Mouse (Mus musculus) liver, embryonic 16.5 days (tissue): ENCODE results near the gene Akap17b. TPM values are rescaled to one million over a fixed set of nuclear protein-coding genes. Genes with fewer than 3 reads are reported as not detected.
A peak's percentile ranks its signal among the peaks of the same experiment; 100 is the strongest.

Experiments
- ATAC-seq: fragments of 200-750 bp; cut with Nextera tagmentation; 2 replicates; pipeline ENCODE4 v1.8.0; 2017; ENCODE audit warnings: low read depth, mild to moderate bottlenecking, moderate number of reproducible peaks, moderate library complexity
- H3K27ac ChIP-seq: fragments of 300-500 bp; sonication (generic); 2 replicates; pipeline ENCODE4 v1.5.1; 2014; ENCODE audit warnings: mild to moderate bottlenecking, low read length
- H3K27me3 ChIP-seq: fragments of 300-500 bp; sonication (generic); 2 replicates; pipeline ENCODE4 v1.6.1; 2014; ENCODE audit warnings: low read depth, low read length, mixed read lengths; ENCODE audit not compliant: control insufficient read depth, insufficient read depth
- H3K36me3 ChIP-seq: fragments of 300-500 bp; sonication (generic); 2 replicates; pipeline ENCODE4 v1.6.1; 2014; ENCODE audit warnings: mild to moderate bottlenecking; ENCODE audit not compliant: control insufficient read depth, insufficient read depth
- H3K4me1 ChIP-seq: fragments of 300-500 bp; sonication (generic); 2 replicates; pipeline ENCODE4 v1.6.1; 2014; ENCODE audit warnings: low read depth, low read length, mixed read lengths; ENCODE audit not compliant: control insufficient read depth
- H3K4me2 ChIP-seq: fragments of 300-500 bp; sonication (generic); 2 replicates; pipeline ENCODE4 v1.6.1; 2014; ENCODE audit warnings: low read depth, low read length, mixed read lengths
- H3K4me3 ChIP-seq: fragments of 300-500 bp; sonication (generic); 2 replicates; pipeline ENCODE4 v1.5.1; 2014; ENCODE audit warnings: low read depth, mild to moderate bottlenecking, low read length
- H3K9ac ChIP-seq: fragments of 300-500 bp; sonication (generic); 2 replicates; pipeline ENCODE4 v1.6.1; 2014; ENCODE audit warnings: low read depth, low read length
- H3K9me3 ChIP-seq: fragments of 300-500 bp; sonication (generic); replicated peaks from 2 replicates; pipeline ENCODE4 v1.6.1; 2016; ENCODE audit warnings: low read length; ENCODE audit not compliant: control insufficient read depth
- WGBS: fragments of 180-500 bp; shearing (Covaris S2); extraction: QIAGEN DNeasy Blood & Tissue Kit; methylation state at CpG from one replicate; pipeline ENCODE4 v1.1.7; 2014; ENCODE audit not compliant: insufficient replicate concordance; 5-methylcytosine and 5-hydroxymethylcytosine counted together
- polyA plus RNA-seq: library from polyadenylated mRNA; unstranded; fragments of >200 nt; fragmentation: Nextera tagmentation; extraction: Ambion mirVana; gene quantifications from 2 replicates; pipeline ENCODE4 v1.2.1, GENCODE M21; 2015

Gene Akap17b
- polyA plus RNA-seq: 0.51 and 0.62 TPM in 2 replicates

GRCm38 (mm10) chrX:36644657-36645551 is at the start of gene Akap17b:
TSS of gene Akap17b (minus strand) at chrX:36645395.
- no peaks in the 10 kb centered on the region for H3K4me1 ChIP-seq
- H3K9me3 ChIP-seq: no peaks in the 10 kb centered on the region
- WGBS: 18% methylated on average over 52 of the region's 60 CpGs
- H3K27me3 ChIP-seq: no peaks in the 10 kb centered on the region
- no peaks in the 10 kb centered on the region for H3K36me3 ChIP-seq
- ATAC-seq: peak; percentile 93
- H3K27ac ChIP-seq: no peak within 1 kb of the TSS; the same call in 1 of the 2 replicates
- peak within 1 kb of the TSS; percentile 67 for H3K4me3 ChIP-seq
- H3K9ac ChIP-seq: peak within 1 kb of the TSS; percentile 61
- H3K4me2 ChIP-seq: peak within 1 kb of the TSS; percentile 70

GRCm38 (mm10) chrX:36691365-36691764 is 46.2 kb upstream of the Akap17b start:
- Histone ChIP-seq H3K4me2 (no peak overlapping the region), H3K36me3 (no peaks in the 10 kb centered on the region), H3K27ac (no peak overlapping the region), H3K4me1 (no peaks in the 10 kb centered on the region), H3K27me3 (no peaks in the 10 kb centered on the region), H3K9me3 (no peaks in the 10 kb centered on the region), H3K9ac (no peak overlapping the region), H3K4me3 (no peak overlapping the region)
- WGBS: 43% methylated on average over 5 of the region's 5 CpGs
- no peak for ATAC-seq

GRCm38 (mm10) chrX:36689655-36690054 is 44.5 kb upstream of the Akap17b start:
- no peaks in the 10 kb centered on the region for H3K9me3 ChIP-seq
- H3K4me3 ChIP-seq: no peak overlapping the region
- no peak overlapping the region for H3K27ac ChIP-seq
- no peaks in the 10 kb centered on the region for H3K36me3 ChIP-seq
- no peak overlapping the region for H3K4me2 ChIP-seq
- H3K27me3 ChIP-seq: no peaks in the 10 kb centered on the region
- ATAC-seq: no peak
- H3K9ac ChIP-seq: no peak overlapping the region
- no peaks in the 10 kb centered on the region for H3K4me1 ChIP-seq

DNA sequence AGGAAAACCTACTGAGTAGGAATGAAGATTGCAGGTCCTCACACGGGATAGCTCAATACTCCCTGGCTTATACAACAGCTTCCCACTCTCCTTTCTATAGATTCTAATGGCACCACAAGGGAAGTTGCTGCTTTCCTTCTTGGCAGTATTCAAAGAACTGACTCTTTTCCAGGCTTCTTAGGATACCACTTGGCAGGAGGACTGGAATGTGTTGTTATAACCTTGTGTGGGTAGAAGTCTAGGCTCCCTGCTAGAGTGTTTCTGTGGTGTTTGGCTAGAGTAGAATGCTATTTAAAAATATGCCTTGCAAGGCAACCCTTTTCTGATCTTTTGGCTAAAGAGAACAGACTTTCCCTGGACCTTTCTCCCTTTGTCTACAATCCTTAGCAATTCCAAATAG is 31.6 kb upstream of the Akap17b start:
- no peak for ATAC-seq
- Histone ChIP-seq H3K9ac (no peak overlapping the region), H3K27me3 (no peaks in the 10 kb centered on the region), H3K9me3 (no peaks in the 10 kb centered on the region), H3K4me1 (no peaks in the 10 kb centered on the region), H3K27ac (no peak overlapping the region), H3K4me2 (no peak overlapping the region), H3K36me3 (no peaks in the 10 kb centered on the region), H3K4me3 (no peak overlapping the region)
- 30% methylated on average over 1 of the region's 1 CpGs for WGBS

GRCm38 (mm10) chrX:36672708-36673107 is 27.5 kb upstream of the Akap17b start:
- no peak for ATAC-seq
- Histone ChIP-seq H3K4me2 (no peak overlapping the region), H3K4me1 (no peaks in the 10 kb centered on the region), H3K27ac (no peak overlapping the region), H3K27me3 (no peaks in the 10 kb centered on the region), H3K36me3 (no peaks in the 10 kb centered on the region), H3K9ac (no peak overlapping the region), H3K9me3 (no peaks in the 10 kb centered on the region), H3K4me3 (no peak overlapping the region)
- 43% methylated on average over 2 of the region's 2 CpGs for WGBS

- no peak for ATAC-seq
Observed at GRCm38 (mm10) chrX:36640046-36640445, 5.1 kb downstream of the Akap17b start.

DNA sequence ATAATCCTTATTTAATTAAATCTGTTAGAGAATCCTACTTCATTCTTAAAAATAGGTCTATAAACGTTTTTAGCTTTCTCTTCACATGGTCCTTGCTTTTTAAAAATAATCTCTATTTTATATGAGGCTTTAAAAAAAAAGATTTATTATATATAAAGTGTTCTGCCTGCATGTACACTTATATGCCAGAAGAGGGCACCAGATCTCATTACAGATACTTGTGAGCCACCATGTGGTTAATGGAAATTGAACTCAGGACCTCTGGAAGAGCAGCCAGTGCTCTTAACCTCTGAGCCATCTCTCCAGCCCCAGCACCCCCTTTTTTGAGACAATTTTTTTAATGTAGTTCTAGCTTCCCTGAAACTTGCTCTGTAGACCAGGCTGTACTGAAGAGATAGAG is 14.4 kb downstream of the Akap17b start:
- no peak overlapping the region for H3K4me2 ChIP-seq
- WGBS: 4% methylated on average over 1 of the region's 1 CpGs
- ATAC-seq: no peak

More at GRCm38 (mm10) chrX:36640046-36640445, 5.1 kb downstream of the Akap17b start:
- Histone ChIP-seq H3K27ac (no peak overlapping the region), H3K4me3 (no peak overlapping the region), H3K27me3 (no peaks in the 10 kb centered on the region), H3K9me3 (no peaks in the 10 kb centered on the region), H3K4me1 (no peaks in the 10 kb centered on the region), H3K4me2 (no peak overlapping the region), H3K36me3 (no peaks in the 10 kb centered on the region), H3K9ac (no peak overlapping the region)
- 61% methylated on average over 6 of the region's 6 CpGs for WGBS

GRCm38 (mm10) chrX:36628102-36628501 is 17.1 kb downstream of the Akap17b start:
- Histone ChIP-seq H3K4me3 (no peak overlapping the region), H3K9me3 (no peaks in the 10 kb centered on the region), H3K36me3 (no peaks in the 10 kb centered on the region), H3K27ac (no peak overlapping the region), H3K4me1 (no peaks in the 10 kb centered on the region), H3K9ac (no peak overlapping the region), H3K4me2 (no peak overlapping the region), H3K27me3 (no peaks in the 10 kb centered on the region)
- ATAC-seq: no peak
- 49% methylated on average over 3 of the region's 3 CpGs for WGBS

More for the DNA sequence above, 14.4 kb downstream of the Akap17b start:
- Histone ChIP-seq H3K9me3 (no peaks in the 10 kb centered on the region), H3K27ac (no peak overlapping the region), H3K36me3 (no peaks in the 10 kb centered on the region), H3K27me3 (no peaks in the 10 kb centered on the region), H3K4me1 (no peaks in the 10 kb centered on the region), H3K4me3 (no peak overlapping the region), H3K9ac (no peak overlapping the region)

GRCm38 (mm10) chrX:36609117-36609516 is 36.1 kb downstream of the Akap17b start:
- no peaks in the 10 kb centered on the region for H3K27me3 ChIP-seq
- ATAC-seq: no peak
- H3K9me3 ChIP-seq: no peaks in the 10 kb centered on the region
- H3K4me2 ChIP-seq: no peak overlapping the region
- H3K9ac ChIP-seq: no peak overlapping the region
- H3K36me3 ChIP-seq: no peaks in the 10 kb centered on the region; the same call in 1 of the 2 replicates
- 76% methylated on average over 2 of the region's 2 CpGs for WGBS
- H3K4me1 ChIP-seq: no peaks in the 10 kb centered on the region
- no peak overlapping the region for H3K27ac ChIP-seq
- H3K4me3 ChIP-seq: no peak overlapping the region
